Comparison of ENCODE assay signal across 5 mouse cellular contexts in genomic region chr13:87410066-87410465, GRCm38 (mm10).
DNase-seq lines count a peak whose midpoint lies in the region.

No protein-coding gene starts in this region.

- DNase-seq in adrenal gland, adult (ENCODE audit: inconsistent age in 2 of 2, low spot score in 1 of 2) = peak; percentile 52 to 75
- DNase-seq in adrenal gland, adult 8-10 months = peak; percentile 42
- peak; percentile 46 for DNase-seq in adrenal gland, postnatal 14 days
- DNase-seq in adrenal gland, postnatal 36 days = peak; percentile 30 to 55
- DNase-seq in ovary, postnatal 36 days (ENCODE audit: low spot score) = peak; percentile 15

Comparison
In these comparisons a context has a peak if more than half of its experiments do, and no peak if none do; other contexts are left out.
1. Peak in every context shown above with its lines: DNase-seq.